Mouse (Mus musculus): ENCODE results near the gene Zfp319.

Zfp319 gene

GRCm38 (mm10) chr8:95348811-95349630 lies 17.3 kb upstream of the Zfp319 start:
- peak; percentile 74 to 79 for DNase-seq

DNA sequence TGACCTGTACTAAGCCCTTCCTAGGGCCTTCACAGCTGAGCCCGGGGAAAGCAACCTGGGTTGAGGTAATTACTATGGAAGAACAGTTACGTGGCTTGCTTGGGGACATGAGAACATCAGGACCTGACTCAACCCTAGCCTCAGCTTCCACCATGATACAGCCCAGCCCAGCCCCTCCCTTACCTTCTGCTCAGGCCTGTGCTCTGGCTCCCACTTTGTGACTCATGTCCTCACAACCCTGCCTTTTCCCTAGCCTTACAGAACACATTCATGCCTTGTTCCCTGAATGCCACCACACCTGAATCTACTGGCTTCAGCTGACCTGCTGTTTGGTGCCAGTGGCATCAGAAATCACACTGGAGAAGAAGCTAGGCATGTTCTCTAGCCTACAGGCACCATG lies 16.6 kb upstream of the Zfp319 start:
- DNase-seq, result no peak

GRCm38 (mm10) chr8:95346643-95347545 lies 15.1 kb upstream of the Zfp319 start:
- peak; percentile 63 to 71 for DNase-seq

DNA sequence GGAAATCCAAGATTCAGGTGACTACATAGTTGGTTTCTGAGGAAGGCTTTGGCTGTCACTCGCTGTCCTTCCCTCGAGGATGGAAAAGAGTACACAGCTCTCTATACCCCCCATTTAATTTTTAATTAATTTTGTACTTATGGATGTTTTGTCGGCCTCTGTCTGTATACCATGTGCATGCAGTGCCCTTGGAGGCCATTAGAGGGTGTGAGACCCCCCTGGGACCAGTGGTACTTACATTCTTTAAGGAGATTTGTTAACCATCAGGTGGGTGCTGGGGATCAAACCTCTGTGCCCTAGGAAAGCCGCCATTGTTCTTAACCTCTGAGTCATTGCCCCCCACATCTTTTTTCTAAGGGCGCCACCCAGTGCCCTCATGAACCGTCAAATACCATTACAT lies 12.9 kb upstream of the Zfp319 start:
- no peak for DNase-seq

DNA sequence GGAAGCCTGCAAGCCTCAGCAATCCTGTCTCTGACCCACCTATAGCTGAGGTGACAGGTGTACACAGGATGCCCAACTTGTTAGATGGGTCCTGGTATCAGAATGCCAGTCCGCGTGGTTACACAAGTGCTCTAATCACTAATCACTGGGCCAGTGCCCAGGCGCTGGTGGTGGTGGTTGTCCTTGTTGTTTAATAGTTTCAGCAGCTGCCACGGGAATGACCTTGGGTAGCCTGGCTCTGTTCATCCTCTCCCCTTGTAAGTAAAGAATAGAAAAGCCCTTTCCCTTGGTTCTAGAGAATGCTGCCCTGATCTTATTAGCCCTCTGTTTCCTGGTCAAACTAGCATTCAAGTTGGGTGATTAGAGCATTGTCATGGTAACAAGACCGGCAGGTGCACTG lies 10.0 kb upstream of the Zfp319 start:
- peak in 1 of 2 experiments; percentile 37 for DNase-seq

DNA sequence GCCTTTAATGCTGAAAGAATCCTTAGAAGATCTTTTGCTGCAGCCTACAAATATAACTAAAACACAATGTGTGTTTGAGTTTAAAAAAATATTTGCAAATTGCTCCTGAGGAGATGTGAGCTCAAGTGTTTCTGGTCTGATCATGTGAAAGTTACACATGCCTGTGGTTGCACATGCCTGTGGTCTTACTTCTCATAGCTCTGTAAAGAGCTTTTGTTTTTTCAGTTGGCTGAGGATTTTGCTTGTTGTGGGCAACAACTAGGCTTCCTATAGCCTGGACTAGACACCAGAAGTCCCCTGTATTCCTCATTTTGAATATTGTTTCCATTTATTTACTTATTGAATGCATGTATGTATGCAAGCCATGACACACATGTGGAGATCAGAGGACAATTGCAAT lies 4.6 kb upstream of the Zfp319 start:
- no peak for DNase-seq

- DNase-seq, result no peak
Measured at GRCm38 (mm10) chr8:95335706-95336105, 4.0 kb upstream of the Zfp319 start.

DNA sequence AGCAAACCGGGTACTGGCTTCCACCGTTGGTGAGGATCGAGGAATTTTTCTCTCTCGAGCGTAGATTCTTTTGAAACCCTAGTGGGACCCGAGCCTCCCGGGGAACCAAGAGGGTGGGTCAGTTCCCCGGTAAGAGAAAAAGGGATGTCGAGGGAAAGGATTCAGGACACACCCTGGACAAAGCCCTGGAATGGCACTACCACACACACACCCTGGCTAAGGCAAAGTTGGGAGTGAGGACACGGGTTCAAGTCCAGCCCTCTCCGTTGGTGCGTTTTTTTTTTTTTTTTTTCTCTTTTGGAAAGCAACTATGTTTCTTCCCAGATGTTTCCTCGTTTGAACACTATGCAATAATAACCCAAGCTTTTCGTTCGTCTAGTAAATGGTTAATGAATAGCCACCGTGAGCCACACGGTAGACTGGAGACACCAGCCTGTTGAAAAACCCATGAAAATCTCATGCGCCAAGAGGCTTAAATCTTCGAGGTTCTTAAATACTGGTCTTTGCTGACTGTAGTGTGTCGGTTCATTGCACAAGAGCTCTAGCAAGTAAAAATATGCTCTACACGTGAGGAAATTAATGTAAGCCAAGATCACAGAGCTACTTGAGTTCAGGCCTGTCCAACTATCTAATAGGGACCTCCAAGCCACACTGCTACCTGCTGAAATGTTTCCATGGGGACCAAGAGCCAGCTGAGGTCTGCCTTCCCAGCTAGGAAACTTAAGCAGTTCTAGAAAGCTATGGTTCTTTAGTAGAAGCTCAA lies 868 bp upstream of the Zfp319 start:
- no peak for DNase-seq

- peak in 1 of 2 experiments; percentile 71 for DNase-seq
Measured at GRCm38 (mm10) chr8:95331156-95331719, 512 bp downstream of the Zfp319 start.

DNA sequence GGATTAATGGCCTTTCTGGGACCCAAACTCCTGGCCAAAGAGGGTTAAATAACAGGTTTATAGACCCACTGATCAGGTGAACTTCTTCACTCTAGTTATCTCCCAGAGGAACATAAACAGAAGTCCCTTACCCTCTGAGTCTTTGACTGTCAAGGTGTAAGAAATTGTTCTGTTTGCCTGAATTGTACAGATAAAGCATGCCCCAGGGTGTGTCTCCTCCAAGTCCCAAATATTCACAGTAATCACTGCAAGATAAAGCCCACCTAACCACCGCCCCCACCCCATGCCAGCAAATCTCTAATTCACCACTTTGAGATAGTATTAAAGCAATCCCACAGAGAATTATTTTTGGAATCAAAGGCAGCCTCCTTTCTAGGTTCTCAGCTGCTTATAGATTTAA lies 1.4 kb downstream of the Zfp319 start:
- DNase-seq, result no peak

- DNase-seq, result no peak
Measured at GRCm38 (mm10) chr8:95327866-95328465, 3.8 kb downstream of the Zfp319 start.

GRCm38 (mm10) chr8:95326822-95327221 lies 4.9 kb downstream of the Zfp319 start:
- DNase-seq, result peak in 1 of 2 experiments; percentile 55

- no peak for DNase-seq
Measured at GRCm38 (mm10) chr8:95324646-95325045, 7.1 kb downstream of the Zfp319 start.

DNA sequence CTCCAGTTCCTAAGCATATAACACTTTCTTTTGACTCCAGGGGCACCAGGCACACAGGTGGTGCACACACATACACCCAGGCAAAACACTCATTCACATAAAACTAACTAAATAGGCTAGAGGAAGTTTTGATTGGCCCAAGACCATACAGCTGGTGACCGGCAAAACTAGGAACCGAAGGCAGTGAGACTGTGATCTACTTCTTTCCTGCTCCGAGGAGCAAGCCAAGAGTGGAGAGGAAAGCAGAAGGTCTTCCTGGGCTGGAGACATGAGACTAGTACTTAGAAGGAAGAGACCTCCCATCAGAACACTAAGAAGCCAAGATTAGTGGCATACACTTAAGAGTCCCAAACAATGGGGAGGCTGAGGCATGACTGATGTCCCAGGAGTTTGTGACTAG lies 8.5 kb downstream of the Zfp319 start:
- no peak for DNase-seq

DNA sequence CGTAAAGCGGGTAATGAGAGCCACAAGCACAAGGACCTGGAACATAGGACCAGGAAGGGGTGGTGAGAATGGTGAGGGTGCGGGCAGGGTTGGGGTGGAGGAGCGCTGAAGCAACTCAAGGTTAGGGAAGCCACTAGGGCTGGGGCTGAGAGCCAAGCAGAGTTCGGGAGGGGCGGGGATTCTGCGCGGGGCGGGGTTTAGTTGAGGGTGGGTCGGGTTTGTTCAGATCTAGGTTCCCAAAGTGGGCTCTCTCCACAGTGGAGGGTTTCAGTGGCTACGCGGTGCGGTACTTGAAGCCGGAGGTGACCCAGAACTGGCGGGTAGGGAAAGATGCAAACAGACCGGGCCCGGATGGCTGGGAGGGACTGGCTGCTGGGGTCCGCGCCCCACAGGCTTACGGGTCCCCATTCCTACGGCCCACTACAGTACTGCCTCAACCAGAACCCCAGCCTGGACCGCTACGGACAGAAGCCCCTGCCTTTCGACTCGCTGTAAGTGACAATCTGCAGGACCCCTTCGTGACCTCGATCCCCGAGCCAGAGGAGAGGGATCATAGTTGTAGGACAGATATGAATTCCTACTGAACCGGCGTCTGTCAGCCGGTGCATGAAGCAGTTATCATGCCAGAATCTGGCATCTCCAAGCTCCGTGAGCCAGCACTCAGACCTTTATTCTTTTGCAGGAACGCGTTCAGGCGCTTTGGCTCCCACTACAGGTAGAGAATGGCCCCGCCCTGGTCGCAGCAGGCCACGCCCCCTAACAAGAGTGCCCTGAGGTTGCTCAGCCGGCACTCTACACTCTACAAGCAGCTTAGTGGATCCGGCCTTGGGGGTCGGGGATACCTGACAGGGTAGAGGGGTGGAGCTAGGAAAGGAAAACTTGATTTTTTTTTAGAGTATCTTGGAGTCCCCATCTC lies 11.3 kb downstream of the Zfp319 start:
- DNase-seq, result peak; percentile 86 to 90

DNA sequence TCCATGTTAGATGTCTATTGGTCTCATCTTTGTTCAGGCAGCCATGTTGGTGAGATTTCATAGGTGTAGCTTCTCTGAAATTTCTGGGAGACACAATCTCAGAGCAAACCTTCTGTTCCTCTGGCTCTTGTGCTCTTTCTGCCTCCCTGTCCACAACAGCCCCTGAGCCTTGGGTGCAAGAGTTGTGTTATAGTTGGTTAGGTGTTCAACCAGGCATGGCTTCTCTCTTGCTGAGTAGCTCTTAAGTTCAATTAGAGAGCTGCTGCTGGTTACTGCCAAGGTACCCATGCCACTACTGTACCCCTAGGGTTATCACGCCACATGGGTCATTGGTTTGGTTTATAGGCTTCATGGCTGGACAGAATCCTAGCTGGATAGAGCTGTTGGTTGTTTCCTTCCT lies 16.4 kb downstream of the Zfp319 start:
- no peak for DNase-seq

- no peak for DNase-seq
Measured at GRCm38 (mm10) chr8:95314707-95315106, 17.0 kb downstream of the Zfp319 start.

GRCm38 (mm10) chr8:95313857-95314256 lies 17.9 kb downstream of the Zfp319 start:
- DNase-seq, result peak in 1 of 2 experiments; percentile 27

- peak in 1 of 2 experiments; percentile 36 for DNase-seq
Measured at GRCm38 (mm10) chr8:95312836-95313235, 18.9 kb downstream of the Zfp319 start.

GRCm38 (mm10) chr8:95310342-95310970 lies 21.3 kb downstream of the Zfp319 start, which contains the start of gene Tepp:
Tepp (plus strand) TSS chr8:95310566.
- no peak for DNase-seq

Measured in lung, adult 18-20 months (tissue).